Mouse (Mus musculus) frontal cortex, postnatal 25 days (tissue): ENCODE data around the gene Hormad2.

Experiments used
- DNase-seq, 2 experiments: peaks; one replicate each; pipeline ENCODE4 v3.0.0; 2022; ENCODE audit warnings: low spot score in 2 of 2

The Hormad2 gene

DNA sequence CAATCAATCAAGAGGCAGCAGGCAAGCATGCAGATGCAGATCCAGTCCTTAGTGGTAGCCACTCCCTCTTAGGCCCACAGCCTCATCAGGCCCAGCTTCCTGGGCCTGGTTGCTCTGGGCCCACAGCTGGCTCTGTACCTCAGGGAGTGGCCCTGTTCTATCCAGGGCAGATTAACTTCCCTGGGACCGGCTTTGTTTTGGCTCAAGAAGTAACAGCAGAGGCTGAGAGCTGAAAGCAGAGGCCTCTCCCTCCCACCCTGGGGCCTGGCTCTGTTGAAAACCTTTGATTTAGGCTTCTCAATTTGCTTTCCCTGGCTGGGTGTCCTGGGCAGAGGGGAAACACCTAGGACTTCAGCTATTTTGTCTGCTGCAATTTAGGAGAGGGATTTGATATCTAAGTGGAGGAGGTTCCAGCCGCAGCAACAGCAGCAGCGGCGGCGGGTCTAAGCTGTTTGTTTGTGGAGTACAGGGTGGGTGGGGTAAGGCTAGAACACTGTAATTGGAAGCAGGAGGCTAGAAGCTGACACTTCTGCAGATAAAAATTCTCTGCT is 138.5 kb downstream of the Hormad2 start:
- no peak for DNase-seq

DNA sequence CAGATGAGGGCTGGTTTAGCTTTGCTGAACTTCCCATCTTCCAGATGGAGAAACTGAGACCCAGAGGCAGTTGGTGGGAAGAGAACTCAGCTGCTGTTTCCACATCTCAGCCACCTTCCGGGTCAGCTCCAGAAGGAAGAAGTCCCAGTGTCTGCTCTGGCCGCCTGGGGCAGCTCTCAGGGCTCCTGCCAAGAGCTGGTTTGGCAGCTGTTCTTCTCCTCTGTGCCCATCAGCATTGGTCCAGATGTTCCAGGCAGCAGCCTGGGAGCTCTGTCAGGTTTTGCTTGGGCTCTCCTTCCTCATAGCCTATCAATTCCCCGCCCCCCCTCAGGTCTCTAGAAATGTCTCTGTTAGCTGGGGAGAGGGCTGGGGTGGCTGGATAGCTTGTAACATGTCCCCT is 140.2 kb downstream of the Hormad2 start:
- DNase-seq: no peak

DNA sequence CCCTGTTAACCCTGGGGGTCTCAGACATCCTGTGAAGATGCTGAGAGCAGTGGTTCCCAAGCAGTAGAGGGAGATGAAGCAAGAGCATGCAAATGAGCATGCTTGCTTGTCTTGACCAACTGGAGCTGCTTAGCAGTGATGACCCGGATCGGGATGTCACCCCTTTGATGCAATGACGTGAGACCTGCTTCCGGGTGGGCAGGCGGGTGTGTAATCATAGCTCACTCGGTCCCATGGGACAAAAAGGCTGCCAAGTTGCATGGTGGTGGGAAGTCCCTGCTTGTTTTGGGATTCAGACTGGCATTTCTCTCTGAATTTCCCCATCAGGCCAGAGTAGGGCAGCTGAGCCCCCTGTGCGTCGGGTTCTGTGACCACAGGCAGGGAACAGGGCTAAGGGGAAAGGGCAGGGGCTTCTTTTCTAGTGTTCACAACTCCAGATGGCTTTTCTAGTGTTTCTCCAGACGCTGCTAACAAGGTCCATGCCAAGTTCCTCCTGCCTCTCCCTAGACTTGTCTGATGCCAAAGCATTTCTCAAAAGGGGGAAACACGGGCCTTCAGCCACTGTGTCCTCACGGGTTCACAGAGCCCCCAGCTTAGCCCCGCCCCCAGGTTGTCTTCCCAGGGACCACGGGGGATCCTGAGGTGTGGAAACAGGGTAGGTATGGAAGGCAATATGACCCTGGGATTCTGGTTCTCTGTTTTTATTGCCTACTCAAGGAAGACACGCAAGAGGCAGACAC is 141.0 kb downstream of the Hormad2 start:
- DNase-seq: no peak

DNA sequence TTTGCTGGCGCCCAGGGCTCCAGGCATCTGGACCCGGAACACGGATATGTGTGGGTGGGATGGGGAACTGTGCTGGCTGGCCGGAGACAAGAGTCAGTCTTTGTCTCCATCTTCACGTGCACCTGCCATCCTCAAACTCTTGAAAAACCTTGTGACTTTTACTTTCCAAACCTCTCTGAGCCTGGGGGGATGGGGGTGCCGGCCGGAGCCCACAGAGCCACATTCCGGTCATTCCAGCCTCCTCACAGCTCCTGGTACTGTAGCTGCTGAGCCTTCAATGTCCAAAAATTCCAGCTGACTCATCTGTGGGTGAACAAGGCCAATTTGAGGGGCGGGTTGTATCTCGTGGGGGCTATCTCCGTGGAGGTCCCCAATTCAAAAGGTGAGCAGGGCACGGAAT is 141.7 kb downstream of the Hormad2 start:
- DNase-seq: no peak

DNA sequence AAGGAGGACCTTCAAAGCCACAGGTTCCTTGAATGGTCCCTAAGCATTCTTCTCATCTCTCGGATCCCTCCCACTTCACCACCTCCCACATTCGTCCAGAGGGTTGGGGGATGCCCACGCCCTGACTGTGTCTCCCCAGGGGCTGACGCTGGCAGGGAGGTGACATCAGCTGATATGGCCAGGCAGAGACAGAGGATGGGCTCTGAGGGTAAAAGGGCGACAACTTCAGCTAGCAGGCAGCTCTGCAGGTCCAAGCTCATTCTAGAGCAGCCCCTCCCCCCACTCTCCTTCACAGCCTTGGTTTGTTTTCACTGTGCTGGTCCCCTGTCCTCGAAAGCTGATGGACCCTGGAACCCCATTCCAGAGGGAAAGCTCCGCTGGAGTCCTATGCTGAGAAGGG is 142.3 kb downstream of the Hormad2 start:
- DNase-seq: no peak

DNA sequence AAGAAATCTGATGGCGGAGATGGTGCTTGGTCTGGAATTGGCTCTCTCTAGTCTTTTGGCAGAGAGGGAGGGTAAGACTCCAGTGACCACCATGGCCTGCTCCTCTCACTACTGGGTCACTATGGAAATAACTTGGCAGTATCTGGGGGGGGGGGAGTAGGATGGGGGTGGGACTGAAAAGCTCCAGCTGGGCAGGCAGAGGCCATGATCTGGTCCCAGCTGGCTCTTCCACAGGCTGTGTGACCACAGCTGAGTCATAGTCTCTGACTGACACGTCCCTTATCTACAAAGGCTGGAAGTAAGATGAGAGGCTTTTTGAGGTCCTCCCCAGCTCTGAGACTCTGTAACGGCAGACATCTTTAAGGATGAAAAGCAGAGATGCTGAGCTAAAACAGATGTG is 143.2 kb downstream of the Hormad2 start:
- no peak for DNase-seq

DNA sequence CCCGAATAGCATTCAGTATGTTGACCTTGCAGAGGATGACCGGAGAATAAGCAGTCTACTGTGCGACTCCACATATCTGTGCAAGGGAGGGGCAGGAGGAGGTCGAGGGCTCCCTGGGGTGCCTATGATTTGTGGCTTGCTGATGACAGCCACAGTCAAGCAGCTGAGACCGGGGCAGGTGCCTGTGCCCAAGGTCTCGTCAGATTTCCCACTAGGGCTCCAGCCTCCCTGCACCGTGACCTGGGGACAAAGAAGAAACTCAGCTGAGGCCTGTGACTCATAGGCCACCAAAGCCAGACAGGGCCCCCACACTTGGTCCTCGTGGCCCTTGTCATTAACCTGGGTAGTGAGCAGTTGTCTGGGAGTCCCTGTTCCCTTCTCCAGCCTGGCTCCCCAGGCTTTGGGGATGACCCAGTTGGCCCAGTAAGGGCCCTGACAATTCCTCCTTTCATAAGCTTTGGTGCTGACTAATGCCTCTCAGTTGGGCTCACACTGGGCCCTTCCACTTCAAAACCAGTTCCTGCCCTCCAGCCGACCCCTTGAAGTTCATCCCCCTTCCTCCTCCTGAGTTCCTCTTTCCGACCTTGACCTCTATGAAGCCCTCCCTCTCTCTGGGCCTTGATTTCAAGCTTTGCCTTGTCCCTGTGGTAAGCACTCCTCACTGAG is 144.2 kb downstream of the Hormad2 start:
- no peak for DNase-seq
